Mouse (Mus musculus) intestine, postnatal 0 days (tissue): ENCODE data around the gene Kif16b. TPM values are rescaled to one million over a fixed set of nuclear protein-coding genes. Genes with fewer than 3 reads are reported as not detected.

ENCODE experiments used
- ATAC-seq: fragments of 200-750 bp; cut with Nextera tagmentation; 2 replicates; pipeline ENCODE4 v1.8.0; 2017; ENCODE audit warnings: mild to moderate bottlenecking, moderate TSS enrichment, moderate library complexity
- H3K27ac ChIP-seq: fragments of 300-500 bp; sonication (generic); 2 replicates; pipeline ENCODE4 v1.5.1; 2014; ENCODE audit warnings: mild to moderate bottlenecking, low read depth, low read length, moderate library complexity
- H3K27me3 ChIP-seq: fragments of 300-500 bp; sonication (generic); replicated peaks from 2 replicates; pipeline ENCODE4 v1.6.1; 2014; ENCODE audit warnings: low read length, mixed read lengths; ENCODE audit not compliant: control insufficient read depth, insufficient read depth
- H3K36me3 ChIP-seq: fragments of 300-500 bp; sonication (generic); 2 replicates; pipeline ENCODE4 v1.6.1; 2014; ENCODE audit warnings: mild to moderate bottlenecking, moderate library complexity; ENCODE audit not compliant: control insufficient read depth, insufficient read depth
- H3K4me1 ChIP-seq: fragments of 300-500 bp; sonication (generic); replicated peaks from 2 replicates; pipeline ENCODE4 v1.6.1; 2014; ENCODE audit warnings: antibody characterized with exemption, low read length, mixed read lengths; ENCODE audit not compliant: control insufficient read depth, insufficient read depth
- H3K4me2 ChIP-seq: fragments of 300-500 bp; sonication (generic); replicated peaks from 2 replicates; pipeline ENCODE4 v1.6.1; 2014; ENCODE audit warnings: low read depth, mild to moderate bottlenecking, moderate library complexity
- H3K4me3 ChIP-seq: fragments of 300-500 bp; sonication (generic); 2 replicates; pipeline ENCODE4 v1.5.1; 2014; ENCODE audit warnings: low read depth, low read length
- H3K9ac ChIP-seq: fragments of 300-500 bp; sonication (generic); 2 replicates; pipeline ENCODE4 v1.6.1; 2014; ENCODE audit warnings: mild to moderate bottlenecking, low read depth, low read length
- H3K9me3 ChIP-seq: fragments of 300-500 bp; sonication (generic); 2 replicates; pipeline ENCODE4 v1.6.1; 2016; ENCODE audit warnings: mixed run types; ENCODE audit not compliant: control insufficient read depth
- CTCF ChIP-seq: sonication (generic); IDR thresholded peaks from 2 replicates; pipeline ENCODE4 v1.5.1; 2016; ENCODE audit warnings: low read depth, mild to moderate bottlenecking, control low read depth, antibody characterized with exemption, moderate library complexity
- WGBS: fragments of 180-500 bp; shearing (Covaris S2); extraction: QIAGEN DNeasy Blood & Tissue Kit; methylation state at CpG from one replicate; pipeline ENCODE4 v1.1.7; 2014; 5-methylcytosine and 5-hydroxymethylcytosine counted together
- polyA plus RNA-seq: library from polyadenylated mRNA; unstranded; fragments of >200 nt; fragmentation: Nextera tagmentation; extraction: Ambion mirVana; gene quantifications from 2 replicates; pipeline ENCODE4 v1.2.1, GENCODE M21; 2015

Gene Kif16b
- polyA plus RNA-seq, 1 experiment from 2014 or later, result 7.0 TPM

DNA sequence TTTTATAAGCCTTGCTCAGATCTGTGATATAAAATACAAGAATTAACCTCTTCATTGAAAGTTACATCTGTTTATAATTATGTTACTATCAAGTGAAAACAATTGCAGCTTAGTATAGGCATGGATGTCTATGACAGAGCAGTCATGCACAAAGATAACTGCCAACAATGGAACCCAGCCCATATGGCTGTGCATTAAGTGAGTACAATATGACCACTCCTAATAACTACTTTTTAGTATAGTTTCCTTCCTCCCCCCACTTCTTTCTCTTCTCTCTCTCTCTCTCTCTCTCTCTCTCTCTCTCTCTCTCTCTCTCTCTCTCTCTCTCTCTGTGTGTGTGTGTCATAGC lies 185.4 kb downstream of the Kif16b start:
- Histone ChIP-seq H3K9ac (no peak overlapping the region), H3K27me3 (no peaks in the 10 kb centered on the region), H3K4me1 (no peaks in the 10 kb centered on the region), H3K4me2 (no peak overlapping the region), H3K27ac (no peak overlapping the region), H3K9me3 (no peaks in the 10 kb centered on the region), H3K36me3 (peaks cover 5% of the 10 kb centered on the region; the same call in 1 of the 2 replicates), H3K4me3 (no peak overlapping the region)
- no peak for ATAC-seq
- no peak for TF ChIP-seq CTCF

DNA sequence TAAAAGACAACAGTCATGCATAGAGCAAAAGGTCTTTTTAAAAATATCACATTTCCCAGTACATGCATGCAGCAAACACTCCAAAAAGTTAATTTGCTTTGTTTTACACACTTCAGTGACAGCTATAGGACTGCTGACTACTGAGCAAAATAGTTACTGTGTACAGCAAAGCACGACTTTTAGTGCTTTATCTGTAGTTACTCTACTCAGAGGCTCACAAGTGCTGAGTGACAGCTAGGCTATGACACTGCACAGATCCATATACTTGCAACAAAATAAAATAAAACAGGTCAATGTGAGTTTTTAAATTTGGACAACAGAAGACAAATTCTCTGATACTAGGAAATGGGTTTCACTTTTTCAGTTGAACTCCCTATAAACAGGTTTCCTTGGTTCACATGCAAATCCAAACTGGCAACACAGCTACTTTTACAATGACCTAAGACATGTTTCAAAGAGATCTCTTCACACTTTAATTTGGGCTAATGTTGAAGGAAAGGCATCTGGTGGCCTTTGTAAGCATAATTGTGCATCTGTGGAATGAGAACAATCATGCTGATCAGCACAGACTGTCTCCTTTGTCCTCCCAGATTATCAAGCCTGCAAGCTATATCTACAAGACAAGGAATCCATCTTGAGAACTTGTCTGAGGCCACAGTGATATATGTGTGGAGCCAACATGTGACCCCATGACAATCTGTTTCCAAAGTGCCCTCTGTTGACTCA lies 186.0 kb downstream of the Kif16b start:
- H3K9ac ChIP-seq, result no peak overlapping the region
- 41% methylated on average over 1 of the region's 1 CpGs for WGBS
- H3K27me3 ChIP-seq, result no peaks in the 10 kb centered on the region
- H3K36me3 ChIP-seq, result peaks cover 5% of the 10 kb centered on the region; the same call in 1 of the 2 replicates
- H3K4me3 ChIP-seq, result no peak overlapping the region
- no peak for TF ChIP-seq CTCF
- no peak for ATAC-seq
- H3K4me1 ChIP-seq, result no peaks in the 10 kb centered on the region
- H3K9me3 ChIP-seq, result no peaks in the 10 kb centered on the region
- no peak overlapping the region for H3K4me2 ChIP-seq
- no peak overlapping the region for H3K27ac ChIP-seq

DNA sequence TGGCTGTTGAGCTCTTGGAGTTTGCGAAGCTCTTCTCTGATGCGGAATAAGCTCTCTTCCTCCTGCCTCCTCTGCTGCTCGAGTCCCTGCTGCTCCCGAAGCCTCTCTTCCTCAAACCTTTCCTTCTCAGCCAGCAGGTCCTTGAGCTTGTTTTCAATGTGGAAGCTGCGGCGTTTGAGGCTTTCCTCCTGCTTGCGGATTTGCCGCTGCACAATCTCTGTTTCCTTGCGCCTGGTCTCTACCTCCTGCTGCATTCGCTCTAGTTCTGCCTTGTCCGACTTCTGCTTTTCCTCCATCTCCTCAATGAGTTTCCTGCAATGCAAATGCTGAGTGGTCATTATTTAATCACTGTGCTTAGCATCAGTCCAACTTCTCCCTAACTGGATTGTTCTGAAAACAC lies 188.6 kb downstream of the Kif16b start:
- H3K27me3 ChIP-seq, result no peaks in the 10 kb centered on the region
- H3K9ac ChIP-seq, result no peak overlapping the region
- H3K4me1 ChIP-seq, result no peaks in the 10 kb centered on the region
- 89% methylated on average over 11 of the region's 11 CpGs for WGBS
- peaks cover 5% of the 10 kb centered on the region; the same call in 1 of the 2 replicates for H3K36me3 ChIP-seq
- TF ChIP-seq CTCF, result no peak
- no peaks in the 10 kb centered on the region for H3K9me3 ChIP-seq
- no peak for ATAC-seq
- H3K27ac ChIP-seq, result no peak overlapping the region
- H3K4me3 ChIP-seq, result no peak overlapping the region
- no peak overlapping the region for H3K4me2 ChIP-seq

DNA sequence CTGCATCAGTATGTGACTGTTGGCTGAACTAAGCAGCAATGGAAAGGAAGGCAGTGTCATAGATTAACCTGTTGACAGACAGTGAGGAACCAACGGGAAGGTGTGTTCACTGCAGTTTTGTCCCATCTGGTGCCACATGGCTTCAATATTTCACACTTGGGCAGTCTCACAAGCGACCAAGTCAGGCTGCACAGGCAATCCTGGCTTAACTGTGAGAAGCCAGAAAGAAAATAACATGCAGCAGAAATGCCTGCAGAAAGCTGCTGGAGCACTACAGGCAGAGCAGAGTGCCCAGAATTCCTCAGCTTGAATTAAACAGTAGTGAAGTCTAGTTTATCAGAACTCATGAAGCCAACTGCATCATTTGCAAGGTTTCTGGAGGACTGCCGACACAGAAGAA lies 192.0 kb downstream of the Kif16b start:
- H3K9me3 ChIP-seq, result no peaks in the 10 kb centered on the region
- no peak for ATAC-seq
- peaks cover 5% of the 10 kb centered on the region; the same call in 1 of the 2 replicates for H3K36me3 ChIP-seq
- H3K4me3 ChIP-seq, result no peak overlapping the region
- no peaks in the 10 kb centered on the region for H3K4me1 ChIP-seq
- H3K27me3 ChIP-seq, result no peaks in the 10 kb centered on the region
- no peak overlapping the region for H3K9ac ChIP-seq
- WGBS, result 79% methylated on average over 3 of the region's 3 CpGs
- TF ChIP-seq CTCF, result no peak
- H3K27ac ChIP-seq, result no peak overlapping the region
- no peak overlapping the region for H3K4me2 ChIP-seq

DNA sequence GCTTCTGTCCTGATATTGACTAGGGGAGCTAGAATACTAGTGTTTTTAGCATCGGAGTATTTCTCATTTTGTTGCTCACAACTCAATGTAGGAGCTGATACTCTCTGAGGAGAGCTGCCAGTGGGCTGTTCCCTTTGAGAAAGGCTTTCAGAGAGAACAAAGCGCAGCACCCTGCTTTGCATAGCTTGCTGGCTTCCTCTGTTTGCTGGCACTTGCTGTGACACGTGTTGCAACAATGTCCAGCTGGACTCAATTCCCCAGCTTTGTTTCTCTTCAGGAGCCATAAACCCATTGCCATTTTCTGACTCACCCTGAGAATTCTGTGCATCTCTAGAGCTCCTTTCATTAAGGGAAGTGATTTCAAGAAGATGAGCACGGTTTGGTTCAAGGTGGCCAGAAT lies 200.6 kb downstream of the Kif16b start:
- 72% methylated on average over 4 of the region's 4 CpGs for WGBS
- TF ChIP-seq CTCF, result no peak
- H3K36me3 ChIP-seq, result peaks cover 7% of the 10 kb centered on the region; the same call in 1 of the 2 replicates
- no peak for ATAC-seq
- no peak overlapping the region for H3K4me3 ChIP-seq
- H3K27ac ChIP-seq, result no peak overlapping the region
- no peak overlapping the region for H3K9ac ChIP-seq
- H3K9me3 ChIP-seq, result no peaks in the 10 kb centered on the region
- H3K4me1 ChIP-seq, result no peaks in the 10 kb centered on the region
- no peaks in the 10 kb centered on the region for H3K27me3 ChIP-seq
- no peak overlapping the region for H3K4me2 ChIP-seq

DNA sequence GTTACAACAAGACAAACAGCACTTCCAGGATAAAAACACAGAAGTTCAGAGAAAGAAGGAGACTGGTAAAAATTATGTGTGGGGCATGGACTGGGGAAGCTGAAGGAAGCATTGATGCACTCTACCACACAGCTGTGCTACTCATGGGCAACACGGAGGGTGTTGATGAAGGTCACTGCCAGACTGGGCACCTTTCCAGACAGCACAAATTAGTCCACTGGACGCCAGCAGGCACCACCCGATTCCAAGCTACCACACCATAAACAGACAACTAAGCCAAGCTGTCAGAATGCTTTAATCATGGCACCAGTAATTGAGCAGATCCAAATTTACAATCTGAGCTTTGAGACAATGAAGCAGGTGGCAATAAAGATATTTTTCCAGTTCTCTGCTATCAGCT lies 202.7 kb downstream of the Kif16b start:
- Histone ChIP-seq H3K27ac (no peak overlapping the region), H3K4me3 (no peak overlapping the region), H3K4me2 (no peak overlapping the region), H3K27me3 (no peaks in the 10 kb centered on the region), H3K4me1 (no peaks in the 10 kb centered on the region), H3K9ac (no peak overlapping the region), H3K9me3 (no peaks in the 10 kb centered on the region), H3K36me3 (peaks cover 7% of the 10 kb centered on the region; the same call in 1 of the 2 replicates)
- WGBS, result 61% methylated on average over 3 of the region's 3 CpGs
- no peak for TF ChIP-seq CTCF
- ATAC-seq, result no peak

DNA sequence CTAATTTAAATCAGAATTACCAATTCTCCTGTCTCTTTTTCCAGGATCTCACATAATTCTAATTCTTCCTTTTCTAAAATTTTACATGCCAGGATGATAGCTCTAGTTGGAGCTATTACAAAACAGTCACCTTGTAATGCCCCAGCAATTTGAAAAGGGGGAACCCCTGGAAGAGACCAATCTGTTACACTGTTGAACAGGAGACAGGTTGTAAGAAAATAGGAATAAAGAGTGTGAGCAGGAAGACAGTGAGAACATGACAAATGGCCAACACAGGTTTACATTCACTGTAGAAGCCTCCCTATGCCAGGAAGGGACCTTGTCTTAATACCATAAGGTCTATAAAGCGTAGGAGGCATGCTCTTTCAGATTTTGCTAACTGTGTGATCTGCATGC lies 206.4 kb downstream of the Kif16b start:
- Histone ChIP-seq H3K9ac (no peak overlapping the region), H3K27ac (no peak overlapping the region), H3K36me3 (no peaks in the 10 kb centered on the region; the same call in 1 of the 2 replicates), H3K4me1 (no peaks in the 10 kb centered on the region), H3K4me2 (no peak overlapping the region), H3K9me3 (no peaks in the 10 kb centered on the region), H3K4me3 (no peak overlapping the region), H3K27me3 (no peaks in the 10 kb centered on the region)
- WGBS, result 97% methylated on average over 1 of the region's 1 CpGs
- TF ChIP-seq CTCF, result no peak
- ATAC-seq, result no peak
